Mouse (Mus musculus): ENCODE data around the gene Zzz3.

The Zzz3 gene

GRCm38 (mm10) chr3:152490423-152490822, 95.2 kb downstream of the Zzz3 start:
- ATAC-seq (ENCODE audit: insufficient number of reproducible peaks, low FRiP score, low TSS enrichment) = no peak

- no peak for ATAC-seq (ENCODE audit: insufficient number of reproducible peaks, low FRiP score, low TSS enrichment)
Measured at GRCm38 (mm10) chr3:152492241-152492640, 97.0 kb downstream of the Zzz3 start.

GRCm38 (mm10) chr3:152493813-152494212, 98.5 kb downstream of the Zzz3 start:
- no peak for ATAC-seq (ENCODE audit: insufficient number of reproducible peaks, low FRiP score, low TSS enrichment)

- ATAC-seq (ENCODE audit: insufficient number of reproducible peaks, low FRiP score, low TSS enrichment) = no peak
Measured at GRCm38 (mm10) chr3:152494667-152495360, 99.5 kb downstream of the Zzz3 start.

GRCm38 (mm10) chr3:152495415-152495898, 100.2 kb downstream of the Zzz3 start:
- ATAC-seq (ENCODE audit: insufficient number of reproducible peaks, low FRiP score, low TSS enrichment) = no peak

- ATAC-seq (ENCODE audit: insufficient number of reproducible peaks, low FRiP score, low TSS enrichment) = no peak
Measured at GRCm38 (mm10) chr3:152497084-152497483, 101.8 kb downstream of the Zzz3 start.

GRCm38 (mm10) chr3:152497842-152498241, 102.6 kb downstream of the Zzz3 start:
- ATAC-seq (ENCODE audit: insufficient number of reproducible peaks, low FRiP score, low TSS enrichment) = no peak

- no peak for ATAC-seq (ENCODE audit: insufficient number of reproducible peaks, low FRiP score, low TSS enrichment)
Measured at GRCm38 (mm10) chr3:152498968-152499696, 103.9 kb downstream of the Zzz3 start.

- no peak for ATAC-seq (ENCODE audit: insufficient number of reproducible peaks, low FRiP score, low TSS enrichment)
Measured at GRCm38 (mm10) chr3:152507900-152508299, 112.6 kb downstream of the Zzz3 start.

GRCm38 (mm10) chr3:152508419-152508993, 113.2 kb downstream of the Zzz3 start:
- ATAC-seq (ENCODE audit: insufficient number of reproducible peaks, low FRiP score, low TSS enrichment) = no peak

- no peak for ATAC-seq (ENCODE audit: insufficient number of reproducible peaks, low FRiP score, low TSS enrichment)
Measured at GRCm38 (mm10) chr3:152509268-152509667, 114.0 kb downstream of the Zzz3 start.
